Mouse (Mus musculus) heart, postnatal 10 days (tissue): ENCODE data around the gene Ugt1a6b. TPM values are rescaled to one million over a fixed set of nuclear protein-coding genes. Genes with fewer than 3 reads are reported as not detected.

Experiments
- DNase-seq, 2 experiments: peaks; one replicate each; pipeline ENCODE4 v3.0.0; 2021
- intact Hi-C: fragments of 180-260 bp; cut with DNase I; formaldehyde crosslinking; loops from one replicate; pipeline ENCODE4 v1.15.1; 2025
- total RNA-seq, 2 experiments: library from RNA; stranded (reverse); gene quantifications; 2 replicates each; pipeline ENCODE4 v1.2.3; 2021

Ugt1a6b gene
- total RNA-seq, 2 experiments from 2014 or later = 0.72 TPM; not detected in 1

DNA sequence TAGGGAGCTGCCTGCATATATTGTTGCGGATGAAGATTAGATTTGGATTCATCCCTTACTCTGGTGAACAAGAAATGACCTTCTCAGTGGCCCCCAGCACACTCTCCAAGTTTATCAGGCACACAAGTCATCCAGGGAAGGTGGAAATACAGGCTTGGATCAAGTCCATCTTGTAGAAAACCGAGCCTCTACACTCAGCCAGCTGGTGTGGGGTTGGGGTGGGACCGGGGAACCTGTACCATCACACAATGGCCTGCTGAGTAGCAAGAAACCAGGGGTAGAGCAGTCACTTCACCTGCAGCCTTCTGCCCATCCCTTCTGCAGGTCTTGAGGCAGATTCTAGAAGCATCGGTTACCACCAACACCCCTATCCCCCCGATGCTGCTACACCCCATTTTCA lies 131.6 kb downstream of the Ugt1a6b start:
- intact Hi-C loops = no loop called here
- DNase-seq = no peak

GRCm38 (mm10) chr1:88235046-88235893 lies 132.2 kb downstream of the Ugt1a6b start:
- intact Hi-C loops = no loop called here
- DNase-seq = no peak

DNA sequence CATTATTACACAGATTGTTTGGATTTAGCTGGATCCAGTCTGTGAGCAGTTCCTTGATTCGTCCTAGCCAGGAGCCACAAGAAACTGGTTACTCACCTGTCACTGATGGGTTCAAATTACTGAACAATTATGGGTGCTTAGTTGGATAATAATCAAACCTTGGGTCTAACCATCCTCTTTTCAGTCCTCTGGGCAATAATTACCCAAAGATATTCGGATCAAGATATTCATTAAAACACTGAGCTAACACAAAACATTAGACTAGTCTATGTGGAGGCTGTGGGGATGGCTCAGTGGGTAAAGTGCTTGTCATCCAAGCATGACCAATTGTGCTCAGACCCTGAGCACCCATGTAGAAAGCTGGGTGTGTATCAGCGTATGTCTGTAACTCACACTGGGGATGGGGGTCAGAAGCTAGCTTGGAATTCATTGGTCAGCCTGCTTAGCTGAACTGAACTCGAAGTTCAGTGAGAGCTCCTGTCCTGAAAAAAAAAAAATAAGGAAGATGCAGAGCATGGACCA lies 132.9 kb downstream of the Ugt1a6b start:
- intact Hi-C loops = no loop called here

DNA sequence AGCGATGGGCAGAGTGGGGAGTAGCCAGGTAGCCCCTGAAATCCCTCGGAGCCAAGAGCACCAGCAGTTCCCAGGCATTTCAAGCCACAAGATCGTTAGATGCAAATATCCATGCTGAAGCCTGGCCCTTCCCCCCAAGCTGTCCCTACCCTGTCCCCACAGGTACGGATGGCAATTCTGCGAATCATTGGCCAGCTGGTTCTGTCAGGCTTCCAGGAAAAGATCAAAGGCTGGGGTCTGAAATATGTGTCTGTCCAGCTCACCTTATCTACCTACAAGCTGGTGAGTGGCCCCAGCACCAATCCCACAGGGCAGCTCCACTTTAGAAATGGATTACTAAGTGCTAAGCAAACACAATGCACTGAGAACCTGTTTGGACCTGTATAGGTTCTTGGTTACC lies 134.3 kb downstream of the Ugt1a6b start:
- intact Hi-C loops = no loop called here
- DNase-seq = no peak

More for the DNA sequence above, 132.9 kb downstream of the Ugt1a6b start:
- DNase-seq = no peak

GRCm38 (mm10) chr1:88238771-88239170 lies 135.7 kb downstream of the Ugt1a6b start:
- DNase-seq = no peak
- intact Hi-C loops = no loop called here

GRCm38 (mm10) chr1:88240072-88240471 lies 137.0 kb downstream of the Ugt1a6b start:
- intact Hi-C loops = no loop called here
- no peak for DNase-seq

DNA sequence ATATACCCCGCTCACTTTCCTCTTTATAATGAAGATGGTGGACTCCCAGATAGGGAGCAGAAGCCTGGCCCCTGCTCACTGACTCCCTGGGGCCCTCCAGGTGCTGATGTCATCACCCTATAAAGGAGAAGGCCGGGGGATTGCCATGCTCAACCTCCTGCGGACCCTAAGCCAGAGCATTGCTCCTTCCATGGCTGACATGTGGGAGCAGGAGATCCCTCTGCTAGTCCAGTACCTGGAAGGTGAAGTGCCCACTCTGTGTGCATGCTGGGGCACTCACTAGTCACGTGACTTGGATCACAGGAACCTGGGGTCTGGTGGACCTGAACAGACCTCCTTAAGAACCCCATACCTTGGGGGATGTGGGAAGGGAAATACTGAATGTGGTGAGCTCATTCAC lies 137.5 kb downstream of the Ugt1a6b start:
- intact Hi-C loops = no loop called here
- DNase-seq = no peak

DNA sequence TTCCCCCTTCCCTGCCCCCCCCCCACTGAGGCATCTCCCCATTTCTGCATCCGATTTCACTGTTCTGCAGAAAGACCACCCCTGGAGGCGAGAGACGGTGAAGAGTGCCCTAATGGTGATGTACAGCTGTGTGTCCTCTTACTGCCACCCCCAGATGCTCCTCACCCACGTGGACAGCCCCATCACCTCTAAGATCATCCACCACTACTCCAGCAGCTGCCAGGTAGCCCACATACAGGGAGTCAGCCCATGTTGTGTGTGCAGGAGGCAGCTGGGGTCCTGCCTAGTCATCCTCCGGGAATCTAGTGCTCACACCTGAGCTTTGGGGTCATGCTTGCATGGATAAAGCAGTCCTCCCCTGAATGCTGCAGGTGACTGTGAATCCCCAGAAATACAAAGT lies 140.8 kb downstream of the Ugt1a6b start:
- no peak for DNase-seq
- intact Hi-C loops = no loop called here

- no peak for DNase-seq
- intact Hi-C loops = no loop called here
Measured at GRCm38 (mm10) chr1:88245881-88246280, 142.8 kb downstream of the Ugt1a6b start.

- intact Hi-C loops = no loop called here
- DNase-seq = no peak
Measured at GRCm38 (mm10) chr1:88246386-88246785, 143.3 kb downstream of the Ugt1a6b start.

- DNase-seq = no peak
- intact Hi-C loops = no loop called here
Measured at GRCm38 (mm10) chr1:88247660-88248059, 144.6 kb downstream of the Ugt1a6b start.

DNA sequence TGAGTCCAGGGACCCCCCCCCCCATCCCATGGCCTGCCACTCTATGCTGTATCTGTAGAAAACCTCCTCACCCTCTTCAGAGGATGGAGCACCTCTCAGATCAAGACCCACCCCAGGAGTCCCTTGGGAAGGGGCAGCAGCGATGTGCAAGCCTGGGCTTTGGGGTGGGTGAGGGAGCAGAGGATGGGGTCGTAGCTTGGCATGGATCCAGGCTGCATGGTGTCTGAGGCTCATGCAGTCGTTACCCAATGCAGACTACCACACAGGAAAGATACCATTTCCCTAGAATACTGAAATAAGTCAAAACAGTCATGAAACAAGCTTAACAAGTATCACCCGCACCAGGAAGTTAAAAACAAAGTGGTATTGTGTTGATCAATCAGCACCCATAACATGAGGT lies 145.6 kb downstream of the Ugt1a6b start:
- intact Hi-C loops = no loop called here
- no peak for DNase-seq

- no peak for DNase-seq
- intact Hi-C loops = no loop called here
Measured at GRCm38 (mm10) chr1:88249596-88249995, 146.5 kb downstream of the Ugt1a6b start.

GRCm38 (mm10) chr1:88250023-88250422 lies 147.0 kb downstream of the Ugt1a6b start:
- intact Hi-C loops = no loop called here
- DNase-seq = no peak

DNA sequence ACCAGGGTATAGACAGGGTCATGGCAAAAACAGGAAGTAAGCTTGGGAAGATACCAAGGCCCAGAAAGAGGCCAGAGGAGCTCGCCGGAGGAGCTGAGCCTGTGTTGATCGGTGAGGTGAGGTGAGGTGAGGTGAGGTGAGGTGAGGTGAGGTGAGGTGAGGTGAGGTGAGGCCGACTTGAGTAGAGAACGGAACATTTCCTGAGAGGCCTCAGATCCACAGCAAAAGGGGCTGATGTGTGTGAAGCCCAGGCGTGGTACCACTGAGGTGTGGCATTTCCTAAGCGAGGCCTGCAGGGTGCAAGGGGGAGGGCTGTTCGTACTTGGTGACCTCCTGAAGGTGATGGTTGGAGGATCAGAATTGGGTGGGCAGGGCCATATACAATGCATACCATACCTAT lies 150.1 kb downstream of the Ugt1a6b start:
- DNase-seq = no peak
- intact Hi-C loops = no loop called here

DNA sequence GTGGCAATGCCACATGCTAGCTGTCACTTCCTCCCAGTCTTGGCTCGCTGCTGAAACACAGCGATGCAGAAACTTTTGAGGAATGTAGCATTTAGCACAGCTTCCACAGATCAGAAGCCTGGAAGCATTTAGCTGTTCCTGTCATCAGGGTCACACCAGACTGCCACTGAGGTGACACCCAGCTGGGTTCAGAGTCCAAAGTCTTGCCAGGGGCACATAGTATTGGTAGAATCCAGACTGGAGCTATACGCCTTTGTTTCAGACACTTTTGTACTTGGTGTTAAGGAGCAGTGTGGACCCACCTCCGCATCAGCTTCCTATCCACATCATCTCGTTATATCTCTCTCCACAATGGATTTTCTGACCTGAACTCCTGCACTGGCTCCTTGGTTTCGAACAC lies 150.5 kb downstream of the Ugt1a6b start:
- DNase-seq = no peak
- intact Hi-C loops = no loop called here

DNA sequence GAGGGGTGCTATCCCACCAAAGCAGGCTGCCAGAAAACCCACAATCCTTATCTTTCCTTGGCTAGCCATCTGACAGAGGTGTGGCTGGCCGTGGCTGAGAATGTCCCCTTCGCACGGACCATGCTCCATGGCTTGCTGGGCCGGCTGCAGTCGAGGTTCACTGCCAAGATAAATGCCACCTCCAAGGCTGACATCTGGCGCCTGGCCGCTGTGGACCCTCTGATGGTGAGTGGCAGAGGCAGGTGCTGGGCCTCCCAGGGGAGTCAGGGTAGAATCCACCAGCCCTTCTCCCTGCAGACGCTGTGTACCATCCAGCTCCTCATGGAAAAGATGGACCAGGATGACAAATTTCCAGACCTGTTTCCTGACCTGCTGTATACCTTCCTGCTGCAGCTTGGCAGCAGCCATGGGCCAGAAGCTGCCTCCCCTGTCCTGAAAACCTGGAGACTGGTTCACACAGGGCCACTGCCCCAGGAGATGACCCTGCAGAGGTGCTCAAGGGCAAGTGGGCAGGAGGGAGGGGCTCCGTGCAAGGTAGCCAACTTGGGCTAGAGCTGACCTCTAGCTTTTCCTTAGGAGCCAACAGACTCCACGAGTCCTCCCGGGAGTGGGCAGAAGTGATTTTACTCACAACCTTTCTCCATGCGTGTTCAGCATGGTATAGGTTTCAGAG lies 151.9 kb downstream of the Ugt1a6b start:
- DNase-seq = no peak
- intact Hi-C loops = no loop called here

DNA sequence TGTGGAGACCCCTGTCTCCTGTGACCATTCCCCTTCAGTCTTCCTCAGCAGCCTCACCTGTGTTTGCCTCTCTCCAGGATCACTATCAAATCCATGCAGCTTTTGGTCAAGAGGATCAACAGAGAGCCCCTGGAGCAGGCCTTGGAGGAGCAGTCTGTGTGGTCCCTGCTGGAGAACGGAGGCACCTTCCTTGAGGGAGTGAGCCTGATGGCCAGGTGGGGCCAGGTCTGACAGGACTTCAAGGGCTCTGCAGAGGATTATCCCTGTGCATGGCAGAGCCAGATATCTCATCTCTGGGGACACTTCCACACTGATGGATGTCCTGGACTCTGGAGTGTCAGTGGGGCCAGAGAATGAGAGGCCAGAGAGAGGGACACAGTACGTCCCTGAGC lies 152.4 kb downstream of the Ugt1a6b start:
- DNase-seq = no peak
- intact Hi-C loops = no loop called here

- intact Hi-C loops = no loop called here
- no peak for DNase-seq
Measured at GRCm38 (mm10) chr1:88255989-88256754, 153.1 kb downstream of the Ugt1a6b start.

DNA sequence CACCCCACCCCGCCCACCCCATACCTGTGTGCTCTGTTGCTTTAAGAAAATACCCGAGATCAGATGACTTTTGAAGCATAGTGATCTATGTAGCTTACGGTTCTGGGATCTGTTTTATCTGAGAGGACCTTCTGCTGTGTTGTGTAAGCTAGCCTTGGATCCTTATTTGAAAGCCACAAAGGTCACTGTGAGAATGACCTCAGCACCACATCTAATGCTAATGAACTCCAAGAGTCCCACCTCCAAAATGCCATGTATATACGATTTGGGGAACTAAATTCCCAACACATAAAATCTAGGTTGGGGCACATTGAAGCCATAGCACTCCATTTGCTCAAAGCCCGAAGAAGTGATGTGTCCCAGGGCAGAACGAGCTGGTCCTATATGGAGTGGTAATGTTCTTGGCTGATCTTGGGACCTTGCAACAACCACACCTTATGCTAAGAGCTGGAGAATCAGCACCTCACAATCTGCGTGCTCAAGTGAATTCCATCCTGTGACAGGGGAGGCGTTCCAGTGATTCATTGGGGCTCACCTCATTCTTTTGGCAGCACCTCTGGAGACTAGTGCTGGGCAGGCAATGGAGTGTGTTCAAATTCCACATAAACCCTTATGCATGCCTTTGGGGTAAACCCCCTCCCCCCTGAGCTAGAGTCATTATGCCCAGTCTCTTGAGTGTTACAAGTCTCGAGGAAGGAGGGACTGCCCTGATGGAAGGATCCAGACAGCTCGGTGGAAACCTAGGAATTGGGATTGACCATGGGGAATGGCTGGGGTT lies 154.0 kb downstream of the Ugt1a6b start:
- intact Hi-C loops = no loop called here
- no peak for DNase-seq

- no peak for DNase-seq
Measured at GRCm38 (mm10) chr1:88257681-88258080, 154.6 kb downstream of the Ugt1a6b start.

More at GRCm38 (mm10) chr1:88257681-88258080, 154.6 kb downstream of the Ugt1a6b start:
- intact Hi-C loops = no loop called here
